Mouse (Mus musculus): Measurements from ENCODE around the gene Fmo3.

Gene Fmo3

DNA sequence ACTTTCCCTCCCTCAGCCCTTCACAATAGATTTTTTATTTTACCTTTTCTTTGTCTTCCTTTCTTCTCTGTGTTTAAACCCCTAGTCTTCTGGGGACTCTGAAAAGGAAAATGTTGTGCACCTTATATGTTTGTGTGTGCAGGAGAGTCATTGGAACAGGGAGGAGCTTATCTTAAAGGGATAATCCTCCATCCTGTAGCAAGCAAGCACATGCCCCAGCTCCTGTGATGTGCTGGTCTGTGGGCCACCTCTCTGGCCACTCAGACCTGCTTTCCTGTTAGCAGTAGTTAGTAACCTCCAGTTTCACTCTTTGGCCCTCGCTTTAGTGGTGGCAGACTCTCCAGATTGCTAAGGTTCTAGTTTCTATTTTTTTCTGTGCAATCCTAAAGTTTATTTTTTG lies at the start of gene Fmo3:
TSS of gene Fmo3 (minus strand) at position 101 of the 400 bp plus-strand sequence.
- no peak for DNase-seq (ENCODE audit: low spot score in 2 of 2)

DNA sequence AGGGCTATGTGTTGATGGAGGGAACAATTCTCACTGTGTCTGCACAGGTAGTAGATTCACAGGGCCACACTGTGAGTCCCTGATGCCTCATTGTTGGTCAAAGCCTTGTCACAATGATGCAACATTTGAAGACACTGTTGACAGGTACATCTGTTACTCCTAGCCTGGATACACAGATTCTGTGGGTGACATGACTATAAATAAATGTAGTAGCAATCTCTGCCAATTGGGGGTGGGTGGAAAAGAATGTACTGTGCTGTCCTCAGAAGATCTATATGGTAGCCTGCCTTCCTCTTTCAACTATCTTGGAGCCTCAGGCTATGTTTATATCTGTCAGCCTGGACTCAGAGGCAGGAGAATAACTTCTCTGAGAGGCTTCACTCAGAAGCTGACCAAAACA lies 38.7 kb upstream of the Fmo3 start:
- DNase-seq (ENCODE audit: low spot score in 2 of 2): no peak

DNA sequence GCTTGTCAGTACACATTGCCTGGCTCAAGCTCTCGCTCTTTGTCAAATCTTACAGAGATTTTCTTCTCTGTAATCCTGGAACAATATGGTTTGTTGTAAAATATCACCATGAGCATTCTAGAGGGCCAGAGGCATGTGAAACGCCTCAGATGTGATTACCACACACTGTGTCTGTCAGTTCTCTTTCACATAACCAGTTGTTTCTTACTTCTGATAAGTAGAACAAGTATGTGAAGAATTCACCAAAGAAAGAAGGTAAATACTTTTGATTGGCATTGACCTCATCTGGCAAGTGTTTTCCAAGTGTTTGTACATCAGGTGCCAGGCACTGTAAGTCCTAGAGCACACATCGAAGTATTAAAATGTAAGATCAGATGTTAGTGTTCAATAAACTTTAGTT lies 24.9 kb upstream of the Fmo3 start:
- DNase-seq (ENCODE audit: low spot score in 2 of 2): no peak

GRCm38 (mm10) chr1:163003496-163003895 lies 19.2 kb upstream of the Fmo3 start:
- DNase-seq (ENCODE audit: low spot score in 2 of 2): no peak

DNA sequence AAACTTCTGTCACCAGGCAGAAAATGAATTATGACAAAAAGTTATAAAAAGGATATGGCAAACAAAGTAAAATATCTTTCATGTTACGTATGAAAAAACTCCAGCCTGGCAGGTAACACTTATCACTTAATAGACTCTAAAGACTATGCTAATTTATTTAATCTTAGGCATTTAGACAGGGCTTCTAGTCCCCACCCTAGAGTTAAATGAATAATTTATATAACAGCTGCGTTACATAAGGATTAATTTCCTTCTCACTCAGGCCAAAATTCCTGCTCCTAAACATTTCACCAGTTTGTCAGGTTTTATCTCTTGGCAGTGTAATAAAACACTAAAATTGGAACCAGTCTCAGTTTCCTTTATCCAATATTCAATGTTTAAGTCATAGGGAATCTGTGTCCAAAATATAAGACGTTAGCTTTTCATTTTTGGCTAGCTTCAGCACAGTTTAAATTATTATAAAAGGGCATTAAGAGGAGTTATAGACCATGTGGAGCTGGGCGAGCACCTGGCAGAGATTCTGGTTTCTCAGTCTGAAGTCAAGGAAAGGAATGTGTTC lies 17.0 kb upstream of the Fmo3 start:
- DNase-seq (ENCODE audit: low spot score in 2 of 2): no peak

GRCm38 (mm10) chr1:162987546-162987945 lies 3.2 kb upstream of the Fmo3 start:
- no peak for DNase-seq (ENCODE audit: low spot score in 2 of 2)

DNA sequence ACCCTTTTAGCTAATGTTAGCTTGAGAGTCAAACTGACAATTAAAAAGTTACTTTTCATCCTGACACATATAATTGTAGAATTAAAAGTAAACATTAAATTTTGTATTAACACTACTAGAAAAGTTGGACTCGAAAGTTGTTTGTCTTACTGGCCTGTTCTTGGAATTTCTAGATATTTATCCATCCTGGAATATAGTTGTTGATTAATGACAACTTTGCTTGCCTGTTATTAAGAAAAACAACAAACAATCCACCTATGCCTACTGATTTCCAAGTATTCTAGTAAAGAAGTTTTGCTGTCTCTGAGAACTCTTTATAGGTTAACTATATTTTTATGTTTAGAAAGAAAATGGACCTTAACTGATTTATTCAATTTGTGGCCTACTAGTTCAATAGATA lies 2.4 kb upstream of the Fmo3 start:
- no peak for DNase-seq (ENCODE audit: low spot score in 2 of 2)

DNA sequence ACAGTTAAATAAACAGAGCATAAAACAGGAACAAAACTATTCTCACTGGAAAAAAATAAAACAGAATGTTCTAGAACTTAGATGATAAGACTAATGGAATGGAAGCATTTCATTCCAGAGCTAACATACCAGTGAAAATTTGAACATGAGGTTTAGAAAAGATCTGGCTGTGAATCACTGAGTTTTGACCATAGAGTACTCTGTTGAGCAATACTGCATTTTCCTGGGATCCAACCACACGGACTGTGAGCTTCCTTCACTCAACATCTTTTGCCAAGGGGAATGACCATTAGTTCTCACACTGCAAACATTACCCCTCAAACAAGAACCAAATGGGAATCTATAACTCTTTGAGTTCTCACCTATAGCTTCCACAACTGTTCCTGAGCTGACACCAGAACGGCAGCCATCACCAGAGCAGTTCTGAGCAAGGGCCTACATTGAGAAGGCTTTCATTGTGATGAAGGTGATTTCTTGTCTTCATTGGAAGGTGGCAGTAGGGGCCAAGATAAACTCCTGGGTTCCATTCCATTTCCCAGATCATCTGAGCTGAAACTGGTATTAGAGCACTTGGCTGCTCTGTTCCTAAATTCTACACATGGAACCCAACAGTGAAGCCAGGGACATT lies 1.9 kb upstream of the Fmo3 start:
- DNase-seq (ENCODE audit: low spot score in 2 of 2): no peak

DNA sequence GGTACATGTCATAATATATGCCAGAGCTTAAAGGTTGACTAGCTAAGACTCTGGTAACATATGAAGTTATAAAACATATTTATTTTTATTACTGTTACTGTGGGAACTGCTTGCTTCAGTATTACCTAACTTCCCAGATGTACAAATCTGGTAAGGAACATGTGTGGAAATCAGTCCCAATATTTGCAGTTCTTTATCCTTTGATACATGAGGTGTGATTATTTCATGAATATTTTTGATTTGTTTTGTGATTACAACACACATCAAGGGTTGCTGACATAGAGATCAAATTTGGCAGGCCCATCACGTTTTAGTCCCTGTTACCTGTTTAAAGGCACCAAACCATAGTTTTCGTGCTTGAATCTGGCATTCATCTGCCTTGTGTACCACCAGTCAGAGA lies 20.8 kb downstream of the Fmo3 start:
- no peak for DNase-seq (ENCODE audit: low spot score in 2 of 2)

DNA sequence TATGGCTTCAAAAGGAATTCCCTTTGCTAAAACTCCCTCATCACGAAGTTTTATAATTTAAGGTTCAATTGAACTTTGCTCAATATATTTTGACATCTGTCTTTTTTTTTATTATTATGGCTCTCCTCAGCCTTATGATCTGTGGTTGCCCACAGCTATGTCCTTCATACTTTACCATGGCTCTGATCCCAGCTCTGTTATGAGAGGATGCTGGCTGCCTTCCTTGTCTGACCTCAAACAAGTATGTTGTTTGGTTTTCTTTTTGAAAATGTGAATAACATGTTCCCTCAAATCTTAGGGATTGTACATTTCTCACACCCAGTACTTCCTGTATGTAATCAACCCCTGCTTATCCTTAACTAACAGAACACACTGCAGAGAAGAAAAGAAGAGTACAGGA lies 26.9 kb downstream of the Fmo3 start:
- no peak for DNase-seq (ENCODE audit: low spot score in 2 of 2)

GRCm38 (mm10) chr1:162953079-162953478 lies 31.2 kb downstream of the Fmo3 start:
- DNase-seq (ENCODE audit: low spot score in 2 of 2): no peak

GRCm38 (mm10) chr1:162949763-162950162 lies 34.6 kb downstream of the Fmo3 start:
- DNase-seq (ENCODE audit: low spot score in 2 of 2): no peak

DNA sequence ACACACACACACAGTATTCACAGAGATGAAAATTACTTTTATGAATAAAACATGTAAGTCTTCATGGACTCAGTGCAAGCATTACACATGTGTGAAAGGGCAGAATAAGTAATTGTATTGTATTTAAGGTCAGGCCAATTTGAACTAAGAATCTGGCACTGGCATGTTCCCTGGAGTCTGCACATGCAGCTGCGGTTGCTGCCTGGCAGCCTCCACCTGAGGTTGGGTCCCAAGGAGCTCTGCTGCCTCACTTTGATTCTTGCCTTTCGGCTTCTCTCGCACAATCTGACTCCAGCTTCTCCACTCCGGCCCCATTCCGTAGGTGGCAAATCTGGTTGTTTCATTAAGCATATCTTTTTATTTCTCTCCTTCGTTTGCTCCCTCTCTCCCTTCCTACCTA lies 36.4 kb downstream of the Fmo3 start:
- DNase-seq (ENCODE audit: low spot score in 2 of 2): no peak

DNA sequence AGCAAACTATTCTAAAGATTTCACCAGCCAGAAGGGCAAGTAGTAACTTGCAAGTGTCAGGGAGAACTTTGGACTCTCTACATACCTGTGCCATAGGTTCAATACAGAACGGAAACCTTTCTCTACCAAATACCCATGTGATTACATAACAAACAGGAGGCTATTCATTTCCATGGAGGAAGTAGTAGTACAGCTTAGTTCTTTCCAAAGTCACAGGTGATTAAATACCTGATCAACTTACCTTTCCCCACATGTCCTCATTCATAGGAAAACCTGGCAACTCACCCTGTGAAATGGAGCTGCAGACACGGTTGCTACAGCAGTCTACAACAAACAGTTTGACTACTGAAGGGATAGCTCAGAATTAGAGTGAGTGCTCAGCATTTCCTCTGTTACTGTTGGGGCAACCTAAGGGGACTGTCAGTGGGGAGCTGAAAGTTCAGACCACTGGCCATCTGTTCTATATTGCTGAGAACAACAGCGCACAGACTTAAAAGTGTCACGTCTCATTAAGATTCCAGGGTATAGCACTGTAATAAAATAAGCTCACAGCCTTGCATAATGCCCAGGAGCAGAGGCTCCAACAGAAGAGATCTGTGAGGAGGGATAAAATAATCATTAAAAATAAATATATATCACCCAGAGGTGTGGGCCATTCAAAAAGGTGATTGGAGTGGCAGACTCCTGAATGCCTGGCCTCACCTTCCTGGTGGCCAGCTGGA lies 37.3 kb downstream of the Fmo3 start:
- no peak for DNase-seq (ENCODE audit: low spot score in 2 of 2)

DNA sequence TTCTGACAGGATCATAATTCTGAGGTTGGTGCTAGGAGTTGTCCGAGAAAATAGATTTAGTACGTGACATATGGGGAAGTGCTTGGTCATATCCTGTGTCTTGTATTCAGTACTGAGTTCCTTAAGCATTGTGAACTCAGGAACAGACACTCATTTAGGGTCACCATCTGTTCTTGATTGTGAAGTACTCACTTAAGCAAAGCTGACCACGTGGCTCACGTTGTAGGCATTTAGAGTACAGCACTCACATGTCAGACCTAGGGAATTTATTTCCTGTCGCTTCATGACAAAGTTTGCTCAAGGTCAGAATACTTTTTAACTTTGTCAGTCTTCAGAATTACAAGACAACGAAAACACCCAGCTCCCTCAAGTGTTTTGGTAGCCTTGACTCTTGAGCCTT lies 40.6 kb downstream of the Fmo3 start:
- DNase-seq (ENCODE audit: low spot score in 2 of 2): no peak

DNA sequence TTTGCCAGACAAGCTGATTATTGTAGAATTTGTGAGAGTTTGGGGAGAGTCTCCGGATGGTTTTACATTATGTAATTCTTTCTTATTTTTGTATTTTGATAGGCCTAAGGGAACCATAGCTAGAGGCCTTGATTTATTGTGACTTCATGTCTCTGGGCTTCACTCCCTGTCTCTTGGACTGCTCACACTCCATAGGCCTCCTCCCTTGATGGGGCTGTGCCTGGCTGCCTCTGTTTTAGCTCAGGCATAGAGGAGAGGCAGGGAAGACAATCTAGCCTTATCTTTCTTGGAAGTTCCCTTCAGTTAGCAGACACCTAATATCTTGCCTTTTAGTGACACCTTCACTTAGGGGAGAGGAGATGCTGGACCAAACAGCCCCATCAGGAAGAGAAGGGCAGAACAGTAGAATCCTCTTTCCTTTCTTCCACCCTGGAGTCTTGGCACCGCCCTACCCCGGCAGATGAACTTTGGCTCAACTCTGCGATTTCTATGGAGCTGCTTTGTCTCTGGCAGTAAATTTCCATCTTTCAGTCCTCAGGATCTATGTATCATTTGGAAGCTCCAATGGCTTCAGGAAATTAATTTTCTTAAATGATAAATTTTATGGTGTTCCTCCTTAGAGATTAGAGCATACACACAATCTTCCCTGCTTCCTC lies 45.5 kb downstream of the Fmo3 start:
- DNase-seq (ENCODE audit: low spot score in 2 of 2): no peak

DNA sequence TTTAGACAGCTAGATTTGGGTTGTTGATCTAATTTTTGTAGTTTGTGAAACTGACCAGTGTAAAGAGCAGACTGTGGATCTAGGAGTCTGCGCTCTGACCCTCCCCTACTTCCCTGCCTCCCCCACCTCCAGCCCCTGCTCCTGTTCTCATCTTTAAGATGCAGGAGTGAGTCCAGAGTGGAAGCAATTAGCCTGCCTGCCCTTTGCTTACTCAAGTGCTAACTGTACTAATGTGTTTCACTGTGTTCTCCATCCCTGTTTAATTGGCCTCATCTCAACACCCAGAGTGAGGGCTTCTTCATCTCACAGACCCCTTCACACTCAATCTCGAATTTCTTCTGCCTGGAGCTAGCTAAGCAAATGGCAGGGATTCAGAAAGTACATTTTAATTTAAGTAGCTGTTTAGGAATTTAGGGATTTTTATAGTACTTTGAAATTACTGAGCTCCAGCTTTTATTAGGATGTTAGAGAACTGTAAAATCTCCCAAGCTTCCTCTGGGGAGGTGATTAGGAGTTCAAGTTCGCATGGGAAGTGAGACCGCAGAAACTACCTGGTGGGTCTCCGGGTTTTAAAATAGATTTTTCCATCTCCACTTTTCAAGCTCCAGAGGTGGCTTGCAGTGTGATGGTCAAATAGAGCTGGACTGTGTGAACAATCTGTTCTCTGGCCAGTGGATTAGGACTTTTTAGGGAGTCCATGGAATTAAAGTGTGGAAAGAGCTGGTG lies 46.2 kb downstream of the Fmo3 start:
- no peak for DNase-seq (ENCODE audit: low spot score in 2 of 2)

DNA sequence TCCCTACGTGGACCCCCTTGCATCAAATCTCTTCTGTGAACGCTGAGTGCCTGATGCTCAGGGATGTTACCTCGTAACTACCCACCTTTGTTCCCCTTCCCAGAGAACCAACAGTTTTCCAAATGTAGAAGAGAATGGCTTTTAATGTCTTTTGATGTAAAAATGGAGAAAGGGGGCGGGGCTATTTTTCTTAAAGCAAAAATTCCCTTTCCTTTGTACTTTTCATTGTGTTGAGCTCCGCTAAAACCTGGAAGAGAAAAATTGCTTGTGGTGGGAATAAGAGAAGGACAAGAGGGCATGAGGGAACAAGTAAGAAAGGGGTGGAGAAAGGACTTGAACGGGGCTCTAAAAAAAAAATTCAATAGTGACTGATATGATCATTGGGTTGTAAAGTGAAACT lies 46.9 kb downstream of the Fmo3 start, which contains the start of gene Fmo6:
TSS of gene Fmo6 (minus strand) at position 101 of the 400 bp plus-strand sequence.
- no peak for DNase-seq (ENCODE audit: low spot score in 2 of 2)

GRCm38 (mm10) chr1:162934374-162935012 lies 49.8 kb downstream of the Fmo3 start:
- DNase-seq (ENCODE audit: low spot score in 2 of 2): no peak

DNA sequence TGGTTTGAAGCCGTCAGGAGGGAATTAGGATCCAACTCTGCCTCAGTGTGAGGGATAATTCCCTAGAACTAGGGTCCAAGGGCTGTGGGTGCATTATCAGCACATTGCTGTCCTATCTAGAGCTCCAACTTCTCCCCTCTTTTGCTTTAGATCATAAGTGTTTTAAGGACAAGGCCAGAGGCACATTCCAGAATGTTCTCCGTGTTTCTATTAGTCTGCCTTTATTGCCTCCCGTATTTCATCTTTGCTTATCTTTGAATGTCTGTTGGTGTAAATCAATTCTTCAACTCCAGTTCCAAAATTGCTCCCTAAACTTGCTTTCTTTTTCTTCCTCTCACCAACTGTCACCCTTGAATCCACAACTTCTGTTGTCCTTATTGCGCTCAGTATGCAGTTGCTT lies 51.9 kb downstream of the Fmo3 start:
- DNase-seq (ENCODE audit: low spot score in 2 of 2): no peak

- DNase-seq (ENCODE audit: low spot score in 2 of 2): no peak
These were observed 52.4 kb downstream of the Fmo3 start for GRCm38 (mm10) chr1:162931880-162932279.
